Mouse (Mus musculus) urinary bladder, postnatal 36 days (tissue): Measurements from ENCODE around the gene Dhx15.
"Not testable (repeated sequence)": the region's sequence is repeated elsewhere in the genome, so short reads cannot be mapped to it uniquely, and the experiment has no call there.

ENCODE experiments used
- DNase-seq, 2 experiments: peaks; one replicate each; pipeline ENCODE4 v3.0.0; 2022; ENCODE audit warnings: low spot score in 2 of 2, mixed read lengths in 1 of 2

Dhx15 gene

DNA sequence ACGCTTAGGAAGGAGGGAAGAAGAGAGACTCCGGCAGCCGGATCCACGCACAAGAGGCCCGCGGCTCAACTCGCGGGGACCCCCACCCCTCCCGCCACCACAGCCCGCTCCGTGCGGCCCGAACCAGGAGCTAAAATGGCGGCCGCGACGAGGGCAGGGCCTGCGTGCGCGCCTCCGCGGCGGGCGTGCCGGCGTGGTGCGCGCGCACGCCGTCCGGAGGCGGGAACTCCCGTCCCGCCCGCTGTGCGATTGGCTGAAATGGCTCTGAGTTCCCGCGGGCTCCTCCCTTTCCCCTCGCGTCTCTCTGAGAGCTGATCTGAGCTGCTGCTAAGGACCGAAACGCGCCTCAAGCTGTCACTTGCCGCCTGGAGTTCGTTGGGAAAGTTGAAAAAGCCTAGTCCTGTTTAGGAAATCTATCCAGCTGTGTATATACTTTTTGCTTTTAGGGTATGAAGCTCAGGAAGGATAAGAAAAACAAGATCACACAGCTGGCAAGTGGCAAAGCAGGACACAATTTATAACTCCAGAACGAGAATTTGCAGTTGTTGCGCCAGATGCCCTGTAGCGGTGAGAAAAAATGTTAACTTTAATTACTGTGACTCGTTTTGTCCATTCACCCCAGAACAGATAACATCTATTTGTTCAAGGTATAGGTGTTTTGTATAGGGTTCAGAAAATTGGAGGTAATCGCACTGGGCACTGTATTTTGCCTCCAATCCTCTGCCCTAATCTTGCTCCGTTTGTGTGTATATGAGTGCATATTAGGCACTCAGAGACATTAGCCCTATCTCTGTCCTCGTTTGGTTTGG is at the start of gene Dhx15:
Gene Dhx15 (minus strand): TSS at position 144 of the 809 bp plus-strand sequence.
- peak; percentile 83 to 92 for DNase-seq

DNA sequence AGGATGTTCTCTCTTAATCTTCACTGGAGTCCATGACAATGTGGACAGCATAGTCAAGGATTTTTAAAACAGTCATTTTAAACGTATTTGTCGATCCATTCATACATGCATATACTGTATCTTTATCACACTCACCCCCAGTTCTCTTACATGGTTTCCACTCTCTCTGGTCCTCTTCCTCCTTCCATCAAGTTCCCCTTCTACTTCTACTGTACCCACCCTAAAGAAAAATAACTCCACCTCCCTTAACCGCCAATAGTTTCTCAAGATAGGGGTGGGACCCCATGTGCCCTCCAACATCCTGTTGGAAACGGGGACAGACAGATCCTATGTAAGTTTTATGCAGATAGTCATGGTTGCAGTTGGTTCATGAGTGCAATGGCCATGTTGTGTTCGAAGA is 48.6 kb upstream of the Dhx15 start:
- DNase-seq = no peak

DNA sequence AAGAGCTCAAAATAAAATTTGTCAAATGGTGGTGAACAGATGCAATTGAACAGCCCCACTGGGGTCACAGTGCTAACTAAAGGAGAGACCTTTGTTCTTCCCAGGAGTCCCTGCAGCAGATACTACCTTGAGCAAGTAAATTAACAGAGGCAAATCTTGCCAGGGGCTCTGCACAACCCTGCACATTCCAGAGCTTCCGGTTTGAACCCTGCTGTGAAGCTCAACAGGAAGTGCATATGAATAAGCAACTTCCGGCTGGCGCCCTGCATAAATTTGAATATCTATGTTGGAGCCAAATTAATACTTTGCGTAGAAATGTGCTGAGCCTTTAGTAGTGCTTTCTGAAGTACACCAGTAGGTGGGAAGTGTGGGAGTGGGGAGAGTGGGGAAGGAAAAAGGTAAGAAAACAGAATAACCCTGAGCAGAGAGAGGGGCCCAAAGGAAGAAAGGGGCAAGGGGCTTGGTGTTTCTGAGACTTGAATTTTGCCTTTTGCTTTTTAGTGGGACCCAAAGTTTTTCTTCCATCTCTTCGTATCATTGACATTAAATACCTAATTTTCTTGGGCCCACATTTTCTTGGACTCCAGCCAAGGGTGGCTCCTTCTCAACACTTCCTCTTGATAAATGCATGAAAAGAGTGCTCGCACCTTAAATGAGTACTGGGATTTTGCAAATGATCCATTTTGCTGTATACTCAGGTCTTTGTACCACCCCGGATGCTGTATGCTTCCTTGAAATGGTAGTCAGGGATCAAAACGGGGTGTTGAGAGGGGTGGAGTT is 47.8 kb upstream of the Dhx15 start:
- DNase-seq = no peak

DNA sequence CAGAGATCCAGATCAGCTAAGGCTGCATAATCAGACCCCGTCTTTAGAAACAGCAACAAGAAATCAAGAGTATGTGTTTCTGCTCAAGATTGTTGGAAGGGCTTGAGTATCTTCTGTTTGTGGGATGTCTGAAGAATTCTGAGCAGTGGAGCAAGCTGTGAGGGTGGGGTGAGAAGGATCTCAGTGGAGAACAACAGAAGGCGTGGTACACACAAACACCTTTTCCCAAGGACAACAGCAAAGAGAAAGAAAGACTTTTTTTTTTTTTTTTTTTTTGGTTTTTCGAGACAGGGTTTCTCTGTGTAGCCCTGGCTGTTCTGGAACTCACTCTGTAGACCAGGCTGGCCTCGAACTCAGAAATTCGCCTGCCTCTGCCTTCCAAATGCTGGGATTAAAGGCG is 46.3 kb upstream of the Dhx15 start:
- DNase-seq = not testable (repeated sequence)

DNA sequence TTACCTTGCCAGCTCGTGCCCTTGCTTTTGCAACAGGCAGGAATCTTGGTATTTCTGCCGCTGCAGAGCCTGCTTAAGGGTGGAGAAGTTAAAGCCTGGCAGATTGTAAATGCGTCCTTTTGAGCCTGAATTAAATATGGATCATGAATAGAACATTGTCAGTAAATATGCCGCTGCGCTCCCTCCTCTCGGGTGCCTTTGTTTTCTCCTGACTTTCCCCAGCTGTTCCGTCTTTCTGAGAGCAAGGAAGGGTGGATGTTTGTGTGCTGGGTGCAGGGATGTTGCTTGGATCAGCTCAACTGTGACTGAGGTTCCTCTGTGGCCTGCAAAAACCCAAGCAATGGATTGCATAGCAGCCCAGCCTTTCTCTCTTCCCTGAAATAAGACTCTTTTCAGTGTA is 44.3 kb upstream of the Dhx15 start:
- DNase-seq = no peak

DNA sequence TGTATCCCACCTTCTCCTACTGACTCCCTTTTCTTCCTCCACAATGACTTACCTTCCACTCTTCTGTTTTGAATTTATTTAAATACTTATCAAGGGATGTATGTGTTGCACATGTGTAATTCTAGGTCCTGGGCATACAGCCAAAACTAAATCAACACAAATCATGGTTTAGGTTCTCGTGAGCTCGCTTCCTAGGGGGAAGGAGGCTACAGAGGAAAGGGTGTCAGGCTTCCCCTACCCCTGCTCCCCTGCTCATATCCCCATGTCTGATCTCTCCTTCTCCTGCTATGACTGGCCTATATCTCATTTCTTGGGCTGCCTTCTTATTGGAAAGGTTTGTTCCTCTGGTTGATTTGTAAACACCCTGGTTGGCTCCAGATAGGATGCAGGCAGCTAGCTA is 43.6 kb upstream of the Dhx15 start:
- DNase-seq = no peak

- no peak for DNase-seq
Observed at GRCm38 (mm10) chr5:52232611-52233010, 42.3 kb upstream of the Dhx15 start.

GRCm38 (mm10) chr5:52232199-52232598 is 41.9 kb upstream of the Dhx15 start:
- DNase-seq = no peak

DNA sequence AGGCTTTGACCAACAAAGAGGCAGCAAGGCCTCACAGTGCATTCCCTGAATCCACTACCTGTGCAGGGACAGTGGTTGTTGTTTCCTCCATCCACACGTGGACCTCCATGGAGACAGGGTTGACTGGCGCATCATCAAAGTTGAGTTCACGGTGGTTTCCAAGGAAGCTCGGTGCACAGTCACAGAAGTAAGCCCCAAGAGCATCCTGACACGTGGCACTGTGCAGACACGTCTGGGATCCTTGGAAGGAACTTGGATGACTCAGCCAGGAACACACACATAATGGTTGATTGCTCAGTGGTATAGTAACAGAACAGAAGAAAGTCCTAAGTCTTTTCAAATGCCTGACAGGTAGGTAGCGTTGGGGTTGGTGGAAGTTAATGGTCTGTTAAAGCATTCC is 40.2 kb upstream of the Dhx15 start:
- DNase-seq = no peak

- no peak for DNase-seq
Observed at GRCm38 (mm10) chr5:52226677-52227076, 36.4 kb upstream of the Dhx15 start.

- DNase-seq = no peak
Observed at GRCm38 (mm10) chr5:52221596-52221995, 31.3 kb upstream of the Dhx15 start.

GRCm38 (mm10) chr5:52220013-52220804 is 29.9 kb upstream of the Dhx15 start:
- no peak for DNase-seq

DNA sequence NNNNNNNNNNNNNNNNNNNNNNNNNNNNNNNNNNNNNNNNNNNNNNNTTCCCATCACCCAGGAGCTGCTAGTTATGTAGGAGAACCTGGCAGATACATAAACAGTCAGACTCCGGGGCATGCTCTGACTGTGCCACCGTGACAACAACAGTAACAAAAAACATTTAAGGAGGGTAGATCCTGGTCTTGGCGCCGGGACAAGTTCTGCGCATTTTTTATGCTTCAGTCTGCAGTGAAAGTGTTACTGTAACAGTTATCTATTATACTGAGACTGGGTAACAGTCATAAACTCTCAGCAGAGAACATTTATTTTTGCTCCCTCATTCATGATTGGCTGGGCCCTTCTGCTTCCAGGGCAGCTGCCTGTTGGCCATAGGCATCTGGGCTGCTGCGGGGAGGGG is 27.9 kb upstream of the Dhx15 start:
- no peak for DNase-seq

DNA sequence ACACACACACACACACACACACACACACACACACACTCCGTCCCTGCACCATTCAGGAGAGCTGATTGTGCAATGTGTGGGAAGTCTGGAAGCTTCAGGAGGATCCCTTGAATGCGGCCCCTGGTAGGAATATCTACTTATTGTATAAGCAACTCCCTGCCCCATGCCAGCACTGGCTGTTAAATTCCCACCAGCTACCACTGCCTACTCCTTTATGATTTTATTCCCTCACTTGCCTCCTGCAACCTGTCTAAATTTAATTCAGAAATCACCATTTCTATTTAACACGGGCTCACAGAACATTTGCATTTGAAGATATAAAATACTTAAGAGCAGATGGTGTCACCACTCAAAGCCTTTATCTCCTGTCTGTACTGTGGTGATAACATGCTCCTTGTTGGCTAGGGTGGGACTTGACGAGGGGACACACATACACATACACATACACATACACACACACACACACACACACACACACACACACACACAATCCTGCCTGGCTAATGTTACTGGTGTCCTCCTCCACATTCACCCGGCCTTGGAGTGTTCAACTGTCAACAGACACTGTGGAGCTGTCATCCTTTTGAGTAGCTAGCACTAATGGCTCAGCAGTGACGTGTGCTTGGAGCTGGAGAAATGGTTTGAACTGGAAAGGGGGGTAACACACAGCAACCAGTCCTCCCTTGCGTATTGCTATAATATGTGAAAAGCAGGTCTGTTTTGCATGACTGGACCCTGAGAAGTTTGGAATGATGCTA is 23.0 kb upstream of the Dhx15 start:
- DNase-seq = no peak

DNA sequence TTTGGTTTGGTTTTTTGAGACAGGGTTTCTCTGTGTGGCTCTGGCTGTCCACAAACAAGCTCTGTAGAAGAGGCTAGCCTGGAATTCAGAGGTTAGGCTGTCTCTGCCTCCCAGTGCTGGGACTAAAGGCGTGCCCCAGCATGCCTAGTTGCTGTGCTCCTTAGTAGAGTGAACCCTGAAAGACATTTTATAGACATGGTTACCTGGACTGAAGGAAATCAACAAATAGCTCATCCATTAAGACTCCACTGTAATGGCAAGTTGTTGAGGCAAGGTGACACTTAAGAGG is 810 bp upstream of the Dhx15 start:
- peak; percentile 7 to 10 for DNase-seq

- peak; percentile 49 to 55 for DNase-seq
Observed at GRCm38 (mm10) chr5:52189664-52190365, 499 bp downstream of the Dhx15 start.

- no peak for DNase-seq
Observed at GRCm38 (mm10) chr5:52188206-52188605, 2.1 kb downstream of the Dhx15 start.

GRCm38 (mm10) chr5:52177326-52177725 is 13.0 kb downstream of the Dhx15 start:
- DNase-seq = no peak

DNA sequence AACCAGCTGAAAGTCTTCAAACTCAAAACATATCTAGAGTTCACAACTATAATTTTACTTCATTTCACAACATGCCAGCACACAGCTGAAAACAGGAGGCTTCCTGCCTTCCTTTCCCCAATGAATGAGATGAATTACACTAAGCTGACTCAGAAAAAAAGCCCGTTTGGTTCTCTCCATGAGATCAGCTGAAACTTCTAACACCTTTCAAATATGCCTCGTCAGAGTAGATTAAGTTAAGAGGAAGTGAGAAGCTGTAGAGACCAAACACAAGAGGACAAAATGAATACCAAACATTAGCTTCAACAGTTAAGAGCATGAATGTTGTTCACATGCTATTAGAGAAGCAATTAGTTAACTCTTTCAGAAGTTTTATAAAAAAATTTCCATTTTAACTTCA is 21.8 kb downstream of the Dhx15 start:
- no peak for DNase-seq

GRCm38 (mm10) chr5:52149138-52149537 is 41.2 kb downstream of the Dhx15 start:
- no peak for DNase-seq

DNA sequence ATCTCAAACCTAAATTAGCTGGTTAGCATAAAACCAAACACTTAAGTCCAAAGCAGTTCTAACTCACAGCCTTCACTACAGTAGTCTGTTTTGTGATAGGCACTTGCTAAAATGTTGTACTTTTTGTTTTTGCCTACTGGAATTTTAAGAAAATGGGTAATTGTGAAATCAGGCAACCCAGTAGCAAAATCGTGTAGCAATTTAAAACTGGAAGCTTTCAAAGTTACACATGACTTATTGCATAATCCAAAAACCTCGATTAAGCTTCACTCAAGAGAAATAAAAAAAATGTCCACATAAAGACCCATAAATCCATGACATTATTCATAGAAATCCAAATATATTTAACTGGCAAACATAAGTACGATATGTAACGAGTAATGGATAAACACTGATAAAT is 43.2 kb downstream of the Dhx15 start:
- DNase-seq = no peak
